Mouse (Mus musculus) limb, embryonic 11.5 days (tissue): ENCODE measurements around the gene Pik3cd. TPM values are rescaled to one million over a fixed set of nuclear protein-coding genes. Genes with fewer than 3 reads are reported as not detected.
"Not testable (repeated sequence)": the region's sequence is repeated elsewhere in the genome, so short reads cannot be mapped to it uniquely, and the experiment has no call there.

Experiments
- ATAC-seq: fragments of 200-750 bp; cut with Nextera tagmentation; 2 replicates; pipeline ENCODE4 v1.8.0; 2017; ENCODE audit warnings: low read depth; ENCODE audit not compliant: insufficient number of reproducible peaks, low FRiP score, low TSS enrichment
- DNase-seq: peaks from one replicate; pipeline ENCODE4 v3.0.0-alpha.2; 2015; ENCODE audit warnings: low spot score
- H3K27ac ChIP-seq: fragments of 300-500 bp; sonication (generic); replicated peaks from 2 replicates; pipeline ENCODE4 v1.5.1; 2014; ENCODE audit warnings: low read depth, mild to moderate bottlenecking, low read length
- H3K27me3 ChIP-seq: fragments of 300-500 bp; sonication (generic); 2 replicates; pipeline ENCODE4 v1.6.1; 2014; ENCODE audit warnings: mild to moderate bottlenecking, low read length, mixed read lengths; ENCODE audit not compliant: control insufficient read depth, insufficient read depth
- H3K36me3 ChIP-seq: fragments of 300-500 bp; sonication (generic); 2 replicates; pipeline ENCODE4 v1.6.1; 2014; ENCODE audit warnings: mild to moderate bottlenecking, low read length, moderate library complexity, mixed read lengths; ENCODE audit not compliant: control insufficient read depth, insufficient read depth
- H3K4me1 ChIP-seq: fragments of 300-500 bp; sonication (generic); 2 replicates; pipeline ENCODE4 v1.6.1; 2014; ENCODE audit warnings: low read length, mixed read lengths; ENCODE audit not compliant: control insufficient read depth, insufficient read depth
- H3K4me2 ChIP-seq: fragments of 300-500 bp; sonication (generic); 2 replicates; pipeline ENCODE4 v1.6.1; 2014; ENCODE audit warnings: low read depth, mild to moderate bottlenecking, moderate library complexity; ENCODE audit not compliant: severe bottlenecking
- H3K4me3 ChIP-seq: fragments of 300-500 bp; sonication (generic); 2 replicates; pipeline ENCODE4 v1.5.1; 2014; ENCODE audit warnings: low read depth, low read length
- H3K9ac ChIP-seq: fragments of 300-500 bp; sonication (generic); 2 replicates; pipeline ENCODE4 v1.6.1; 2014; ENCODE audit warnings: mild to moderate bottlenecking, low read length
- H3K9me3 ChIP-seq: fragments of 300-500 bp; sonication (generic); 2 replicates; pipeline ENCODE4 v1.6.1; 2016; ENCODE audit warnings: low read length; ENCODE audit not compliant: control insufficient read depth
- WGBS: fragments of 180-500 bp; shearing (Covaris S2); extraction: QIAGEN DNeasy Blood & Tissue Kit; methylation state at CpG from one replicate; pipeline ENCODE4 v1.1.7; 2014; 5-methylcytosine and 5-hydroxymethylcytosine counted together
- polyA plus RNA-seq: library from polyadenylated mRNA; unstranded; fragments of >200 nt; fragmentation: Nextera tagmentation; extraction: Ambion mirVana; gene quantifications from 2 replicates; pipeline ENCODE4 v1.2.1, GENCODE M21; 2014

The Pik3cd gene
- polyA plus RNA-seq, 1 experiment from 2014 or later, result 2.7 TPM

DNA sequence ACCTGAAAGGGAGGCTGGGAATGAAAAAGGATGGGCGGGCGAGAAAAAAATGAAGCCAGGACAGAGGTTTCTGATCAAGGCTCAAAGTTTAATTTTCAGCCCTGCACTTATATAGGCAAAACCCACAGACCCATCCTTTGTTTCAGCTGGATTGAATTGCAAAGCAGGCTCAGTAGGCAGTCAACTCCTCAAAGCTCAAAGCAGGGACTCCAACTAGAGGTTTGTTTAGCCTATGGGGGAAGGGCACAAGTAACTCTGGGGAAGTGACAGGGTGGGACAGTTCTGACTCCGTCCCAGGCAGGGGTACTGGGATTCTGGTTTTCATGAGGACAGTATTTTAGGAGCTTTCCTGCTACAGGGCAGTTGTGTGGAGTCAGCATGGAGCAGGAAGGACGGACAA lies 81.1 kb downstream of the Pik3cd start:
- ATAC-seq, result no peak
- no peak overlapping the region for H3K27ac ChIP-seq
- no peak for DNase-seq
- H3K4me1 ChIP-seq, result no peaks in the 10 kb centered on the region
- WGBS, result 70% methylated on average over 4 of the region's 4 CpGs
- no peaks in the 10 kb centered on the region for H3K9me3 ChIP-seq
- H3K4me2 ChIP-seq, result no peak overlapping the region
- no peak overlapping the region for H3K4me3 ChIP-seq
- no peak overlapping the region for H3K9ac ChIP-seq
- no peaks in the 10 kb centered on the region for H3K27me3 ChIP-seq
- no peaks in the 10 kb centered on the region for H3K36me3 ChIP-seq

DNA sequence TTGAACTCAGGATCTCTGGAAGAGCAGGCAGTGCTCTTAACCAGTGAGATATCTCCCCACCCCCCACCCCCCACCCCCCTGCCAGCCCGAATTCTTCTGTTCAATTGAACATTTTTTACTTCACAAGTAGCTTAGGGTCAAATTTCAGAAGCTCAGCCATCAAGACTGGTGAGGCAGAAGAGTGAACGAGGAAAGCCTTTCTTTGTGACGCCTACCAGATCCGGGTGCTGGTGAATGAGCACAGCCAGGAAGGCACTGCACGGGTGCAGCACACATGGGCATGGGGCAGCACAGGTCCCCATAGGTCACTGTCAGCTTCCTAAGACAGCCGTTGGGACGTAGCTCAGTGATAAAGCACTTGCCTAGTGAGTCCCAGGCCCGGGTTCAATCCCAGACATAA lies 82.4 kb downstream of the Pik3cd start:
- H3K27me3 ChIP-seq, result no peaks in the 10 kb centered on the region
- H3K4me2 ChIP-seq, result no peak overlapping the region
- no peak overlapping the region for H3K9ac ChIP-seq
- H3K4me3 ChIP-seq, result no peak overlapping the region
- no peaks in the 10 kb centered on the region for H3K9me3 ChIP-seq
- DNase-seq (no peak), ATAC-seq (no peak)
- H3K36me3 ChIP-seq, result no peaks in the 10 kb centered on the region
- WGBS, result 38% methylated on average over 8 of the region's 8 CpGs
- H3K27ac ChIP-seq, result no peak overlapping the region
- H3K4me1 ChIP-seq, result no peaks in the 10 kb centered on the region

DNA sequence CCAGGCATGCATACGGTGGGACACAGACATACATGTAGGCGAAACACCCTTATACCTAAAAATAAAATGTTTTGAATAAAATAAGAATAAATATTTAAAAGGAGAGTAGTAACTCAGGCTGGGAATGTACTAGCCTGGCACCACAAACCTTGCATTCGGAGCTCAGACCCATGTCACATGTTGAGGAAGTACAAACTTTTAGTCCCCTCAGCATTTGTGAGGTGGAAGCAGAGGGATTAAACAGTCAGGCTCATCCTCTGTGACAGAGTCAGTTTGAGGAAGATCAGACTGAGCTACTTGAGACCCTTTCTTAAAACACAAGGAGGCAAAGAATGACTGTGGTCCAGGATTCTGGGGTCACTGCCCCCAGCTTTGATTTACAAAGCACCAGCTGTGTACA lies 85.4 kb downstream of the Pik3cd start:
- not testable (repeated sequence) for ATAC-seq, DNase-seq, H3K4me2 ChIP-seq, H3K27ac ChIP-seq, H3K9ac ChIP-seq, H3K36me3 ChIP-seq, H3K4me3 ChIP-seq, H3K27me3 ChIP-seq, H3K9me3 ChIP-seq, H3K4me1 ChIP-seq
- WGBS, result 79% methylated on average over 3 of the region's 3 CpGs

GRCm38 (mm10) chr4:149614869-149615268 lies 87.5 kb downstream of the Pik3cd start:
- H3K27me3 ChIP-seq, result no peaks in the 10 kb centered on the region
- H3K4me3 ChIP-seq, result no peak overlapping the region
- no peak overlapping the region for H3K27ac ChIP-seq
- 96% methylated on average over 3 of the region's 3 CpGs for WGBS
- H3K4me1 ChIP-seq, result 0 out of 2 replicates have a peak, but pooled peaks cover 3% of the 10 kb centered on the region
- no peaks in the 10 kb centered on the region for H3K9me3 ChIP-seq
- ATAC-seq, result no peak
- DNase-seq, result no peak
- no peak overlapping the region for H3K9ac ChIP-seq
- H3K4me2 ChIP-seq, result no peak overlapping the region
- no peaks in the 10 kb centered on the region for H3K36me3 ChIP-seq

DNA sequence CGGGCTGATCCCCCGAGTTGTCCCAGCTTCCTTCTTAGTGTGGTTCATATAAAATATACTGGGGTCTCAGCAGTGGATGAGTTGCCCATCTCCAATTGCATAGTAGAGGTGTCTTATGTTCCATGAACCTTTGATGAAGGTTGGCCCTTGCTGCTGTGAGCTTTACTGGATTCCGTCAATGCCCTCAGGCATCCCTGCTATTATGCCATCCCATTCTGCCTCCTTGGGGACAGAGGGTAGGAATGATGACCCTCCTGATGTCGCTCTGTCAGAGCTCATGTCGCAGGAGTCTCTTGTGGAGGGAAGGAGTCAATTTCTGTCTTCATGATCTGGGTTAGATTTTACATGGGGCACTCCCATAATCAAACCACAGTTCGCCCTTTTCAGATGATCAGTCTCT lies 88.9 kb downstream of the Pik3cd start:
- not testable (repeated sequence) for ATAC-seq, H3K4me1 ChIP-seq, H3K36me3 ChIP-seq, DNase-seq, H3K4me3 ChIP-seq, H3K27ac ChIP-seq, H3K27me3 ChIP-seq, H3K9ac ChIP-seq, H3K4me2 ChIP-seq, H3K9me3 ChIP-seq
- WGBS, result 76% methylated on average over 6 of the region's 6 CpGs

DNA sequence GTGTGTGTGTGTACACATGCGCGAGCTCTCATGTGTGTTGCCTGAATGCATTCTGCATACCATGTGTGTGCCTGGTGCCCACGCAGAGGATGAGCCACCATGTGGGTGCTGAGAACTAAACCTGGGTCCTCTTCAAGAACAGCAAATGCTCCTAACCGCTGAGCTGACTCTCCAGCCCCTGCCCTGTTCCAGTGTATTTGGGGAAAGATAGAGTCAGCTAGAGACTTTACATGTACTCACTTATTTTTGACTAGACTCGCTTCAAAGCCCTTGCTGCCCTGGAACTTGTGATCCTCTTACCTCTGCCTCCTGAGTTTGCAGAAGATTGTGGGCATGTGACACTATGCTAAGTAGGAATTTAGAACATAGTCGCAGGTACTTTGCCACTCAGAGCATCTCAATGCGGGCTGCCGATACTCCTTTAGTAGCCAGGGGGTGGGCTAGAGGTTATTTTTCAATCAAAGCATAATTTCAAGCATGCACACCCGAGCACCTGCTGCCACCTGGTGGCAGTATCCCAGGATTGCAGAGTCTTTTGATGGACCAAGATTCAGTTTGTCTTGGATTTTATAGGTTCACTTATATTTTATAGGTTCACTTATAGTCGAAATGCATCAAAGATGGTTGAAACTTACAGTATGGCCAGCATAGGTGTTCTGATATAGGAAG lies 90.9 kb downstream of the Pik3cd start:
- ATAC-seq, result no peak
- no peak overlapping the region for H3K9ac ChIP-seq
- WGBS, result 48% methylated on average over 10 of the region's 10 CpGs

GRCm38 (mm10) chr4:149609256-149610025 lies 92.9 kb downstream of the Pik3cd start:
- ATAC-seq, result no peak
- no peak overlapping the region for H3K27ac ChIP-seq

More for the DNA sequence above, 90.9 kb downstream of the Pik3cd start:
- Histone ChIP-seq H3K4me1 (peaks cover 13% of the 10 kb centered on the region), H3K4me3 (no peak overlapping the region), H3K36me3 (no peaks in the 10 kb centered on the region), H3K4me2 (no peak overlapping the region), H3K27me3 (no peaks in the 10 kb centered on the region), H3K9me3 (no peaks in the 10 kb centered on the region), H3K27ac (no peak overlapping the region)
- DNase-seq, result peak; percentile 81

GRCm38 (mm10) chr4:149608309-149608638 lies 94.1 kb downstream of the Pik3cd start:
- Histone ChIP-seq H3K9me3 (no peaks in the 10 kb centered on the region), H3K36me3 (no peaks in the 10 kb centered on the region), H3K27me3 (no peaks in the 10 kb centered on the region), H3K9ac (no peak overlapping the region), H3K4me3 (no peak overlapping the region), H3K4me1 (peaks cover 11% of the 10 kb centered on the region), H3K4me2 (no peak overlapping the region), H3K27ac (no peak overlapping the region)
- no peak for DNase-seq
- no peak for ATAC-seq
- 85% methylated on average over 6 of the region's 6 CpGs for WGBS

More at GRCm38 (mm10) chr4:149609256-149610025, 92.9 kb downstream of the Pik3cd start:
- peaks cover 13% of the 10 kb centered on the region for H3K4me1 ChIP-seq
- no peak overlapping the region for H3K4me3 ChIP-seq
- 72% methylated on average over 8 of the region's 8 CpGs for WGBS
- no peaks in the 10 kb centered on the region for H3K9me3 ChIP-seq
- no peak overlapping the region for H3K4me2 ChIP-seq
- H3K36me3 ChIP-seq, result no peaks in the 10 kb centered on the region
- DNase-seq, result no peak
- no peak overlapping the region for H3K9ac ChIP-seq
- no peaks in the 10 kb centered on the region for H3K27me3 ChIP-seq
